Mouse (Mus musculus): ENCODE measurements at regions not wholly inside any gene's neighbourhood (a gene's known extent, or its start where the extent isn't known, plus 50 kb on each side); places are given as distances from the start of the nearest gene placed in this dataset.

- TF ChIP-seq CTCF (conservative IDR thresholded peaks at IDR 0.05; ENCODE audit: insufficient read depth, insufficient read length, low read depth, low read length): no peak
- TF ChIP-seq POLR2A (IDR thresholded peaks at IDR 0.05; ENCODE audit: low read depth, low read length): no peak
Measured at GRCm38 (mm10) chr16:20805793-20806192, 71.5 kb upstream of the Thpo start.

Measured in kidney, adult 2 months (tissue).